Mouse (Mus musculus) cerebellum, adult 2 months (tissue): ENCODE results near the gene Mff.

Source experiments
- CTCF ChIP-seq: fragments of 200-500 bp; IDR thresholded peaks from 2 replicates; pipeline ENCODE4 v1.5.1; 2011; ENCODE audit warnings: low read depth, mild to moderate bottlenecking, control low read depth, low read length, moderate library complexity, borderline replicate concordance; ENCODE audit not compliant: insufficient read depth
- POLR2A ChIP-seq: fragments of 200-500 bp; IDR thresholded peaks from 2 replicates; pipeline ENCODE4 v1.6.1; 2011; ENCODE audit warnings: low read length, control low read depth, borderline replicate concordance; ENCODE audit not compliant: insufficient read depth

DNA sequence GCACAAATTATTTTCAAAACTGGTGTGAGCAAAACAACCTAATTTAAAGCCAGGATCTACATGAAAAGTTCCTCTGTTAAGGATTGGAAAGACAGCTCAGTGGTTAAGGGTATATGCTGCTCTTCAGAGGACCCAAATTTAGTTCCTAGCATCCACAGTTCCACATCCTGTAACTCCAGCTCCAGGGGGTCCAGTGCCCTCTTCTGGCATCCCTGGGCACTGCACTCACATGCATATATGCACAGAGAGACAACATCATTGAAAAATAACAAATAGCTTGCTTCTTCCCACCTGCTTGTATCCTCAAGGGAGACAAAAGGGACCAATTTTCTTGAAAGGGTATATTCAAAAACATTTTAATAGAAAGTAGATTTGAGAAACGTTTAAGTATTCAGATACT is 37.6 kb downstream of the Mff start:
- TF ChIP-seq POLR2A (no peak), CTCF (peak; percentile 12; the same call in 1 of the 2 replicates)
